Mouse (Mus musculus) right cerebral cortex, postnatal 10 days (tissue): ENCODE data around the gene G6pc2.

ENCODE experiments used
- DNase-seq, 2 experiments: peaks; one replicate each; pipeline ENCODE4 v3.0.0; 2021; ENCODE audit warnings: low spot score in 2 of 2

G6pc2 gene

DNA sequence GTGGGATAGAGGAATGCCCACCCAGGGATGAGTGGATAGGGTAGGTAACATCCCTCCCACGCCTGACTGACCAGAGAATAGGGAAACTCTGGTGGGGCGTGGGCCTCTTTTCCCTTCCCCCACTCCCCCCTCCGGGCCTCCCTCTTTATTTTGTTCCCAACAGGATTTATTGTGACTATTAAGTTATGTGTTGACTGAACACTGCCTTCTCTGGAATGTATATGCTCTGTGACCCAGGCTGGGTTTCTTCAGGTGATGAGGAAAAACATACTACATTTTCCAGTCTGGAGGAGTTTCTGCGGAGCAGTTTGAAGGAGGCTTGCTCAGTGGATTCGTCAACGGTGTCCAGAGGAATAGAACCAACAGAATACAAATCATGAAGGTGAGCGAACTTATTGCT lies at the start of gene G6pc2:
Gene G6pc2 (plus strand): TSS at position 301 of the 400 bp plus-strand sequence.
- DNase-seq = no peak

DNA sequence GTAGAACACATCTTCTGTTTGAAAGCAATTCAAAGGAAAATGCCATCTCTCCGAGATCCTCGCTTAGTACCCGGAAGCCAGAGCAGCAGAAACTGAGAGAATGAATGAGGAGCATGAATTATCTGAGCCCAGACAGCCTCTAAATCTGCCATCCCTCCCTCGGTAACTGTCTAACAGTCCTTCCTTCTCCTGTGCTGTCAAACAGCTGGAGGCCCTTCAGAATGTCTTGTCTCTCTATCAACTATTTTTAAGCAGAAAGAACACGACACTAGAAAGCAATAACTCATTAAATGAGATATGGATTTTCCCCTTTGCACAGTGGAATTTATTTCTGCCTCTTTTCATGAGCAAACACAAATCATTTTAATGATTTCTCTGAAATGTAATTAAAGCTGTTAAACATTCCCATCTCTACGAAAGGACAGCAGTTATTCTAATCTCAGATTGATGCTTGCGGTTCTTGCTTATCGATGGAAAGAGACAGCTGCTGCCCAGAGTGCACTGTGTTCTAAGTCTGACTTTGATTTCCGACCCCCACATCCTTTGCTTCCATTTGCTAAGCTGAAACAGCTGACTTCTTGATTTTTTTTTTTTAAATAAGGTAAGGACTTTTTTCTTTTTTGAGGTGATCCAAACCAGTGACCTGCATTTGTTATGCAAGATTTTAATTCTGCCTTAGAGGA lies 40.3 kb upstream of the G6pc2 start:
- DNase-seq = no peak

DNA sequence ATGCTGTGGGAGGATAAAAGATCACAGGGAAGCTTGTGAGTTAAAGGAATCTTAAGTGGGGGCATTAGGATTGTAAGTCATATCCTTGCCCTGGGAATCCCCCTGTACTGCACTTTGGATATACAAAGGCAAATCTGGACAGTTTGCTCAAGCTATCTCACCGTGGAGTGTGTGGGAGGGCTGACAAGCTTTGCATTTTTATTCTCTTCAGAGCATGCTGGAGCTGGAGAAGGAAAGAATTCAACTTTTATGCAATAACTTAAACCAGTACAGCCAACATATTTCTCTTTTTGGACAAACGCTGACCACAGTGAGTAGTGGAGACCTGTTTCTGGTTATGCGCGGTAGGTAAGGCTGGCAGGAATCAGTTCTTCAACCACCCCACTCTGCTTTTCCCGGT lies 35.6 kb upstream of the G6pc2 start:
- peak in 1 of 2 experiments; percentile 34 for DNase-seq

DNA sequence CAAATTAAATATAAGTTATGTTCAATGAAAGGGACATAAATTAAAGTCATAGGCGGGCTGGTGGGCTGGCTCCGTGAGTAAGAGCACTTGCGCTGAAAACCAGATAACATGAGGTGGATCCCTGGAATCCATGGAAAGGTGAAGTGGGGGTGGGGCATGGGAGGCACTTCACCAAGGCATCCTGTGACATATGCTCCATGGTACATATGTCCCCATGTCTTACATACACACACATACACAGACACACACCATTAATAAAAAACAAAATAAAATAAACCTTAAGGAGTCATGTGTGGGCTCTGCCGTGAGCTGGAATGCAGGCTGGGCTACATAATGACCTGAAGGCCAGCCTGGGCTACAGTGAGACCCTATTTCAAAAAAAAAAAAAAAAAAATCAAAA lies 31.2 kb upstream of the G6pc2 start:
- no peak for DNase-seq

DNA sequence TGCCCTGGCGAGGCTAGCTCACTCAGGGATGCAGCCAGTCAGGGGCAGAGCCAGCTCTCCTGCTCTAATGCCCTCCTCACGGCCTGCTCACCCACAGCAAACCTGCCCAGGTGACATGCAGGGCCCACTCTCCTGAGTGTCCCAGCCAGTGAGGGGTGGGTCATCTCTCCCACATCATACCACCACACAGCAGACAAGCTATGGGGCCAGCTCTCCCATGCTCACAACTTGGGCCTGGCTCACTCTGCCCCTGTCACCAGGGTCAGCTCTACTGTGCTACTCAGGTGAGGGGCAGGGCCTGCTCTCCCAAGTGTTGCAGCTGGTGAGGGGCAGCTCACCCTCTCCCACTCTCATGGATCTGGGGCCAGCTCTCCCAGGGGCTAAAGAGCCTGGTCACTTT lies 22.9 kb upstream of the G6pc2 start:
- no peak for DNase-seq

DNA sequence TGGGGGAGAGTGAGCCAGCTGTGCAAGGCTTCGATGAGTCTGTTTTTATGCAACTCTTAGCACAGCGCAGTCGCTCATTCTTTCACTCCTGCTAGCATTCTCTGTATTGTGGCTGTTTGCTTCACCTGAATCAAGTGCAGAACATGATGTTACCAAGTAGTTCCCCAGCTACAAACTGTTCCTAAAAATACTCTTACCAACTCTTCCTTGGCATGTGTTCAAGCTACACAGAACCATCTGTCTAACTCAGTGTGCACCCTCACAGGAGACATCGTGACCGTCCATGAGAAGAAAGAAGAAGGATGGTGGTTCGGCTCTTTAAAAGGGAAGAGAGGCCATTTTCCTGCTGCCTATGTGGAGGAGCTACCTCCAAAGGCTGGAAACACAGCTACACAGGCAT lies 22.1 kb upstream of the G6pc2 start:
- peak in 1 of 2 experiments; percentile 42 for DNase-seq

DNA sequence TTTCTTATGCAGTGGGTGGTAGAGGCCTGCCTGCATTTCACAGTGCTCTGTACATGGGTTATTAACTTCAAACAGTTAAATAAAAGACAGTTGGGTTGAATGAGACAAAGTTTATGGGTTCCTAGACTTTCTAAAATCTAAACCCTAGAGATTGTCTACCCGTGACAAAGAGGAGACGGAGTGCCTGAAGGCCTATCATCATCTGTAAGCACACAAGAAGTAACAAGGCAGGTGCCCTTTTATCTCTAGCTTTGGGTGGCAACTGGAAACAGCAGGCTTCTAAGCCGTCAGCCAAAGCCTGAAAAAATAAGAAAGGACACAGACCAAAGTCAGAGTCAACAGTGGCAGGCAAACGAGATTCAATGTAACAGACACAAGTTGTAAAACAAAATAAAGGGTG lies 21.7 kb upstream of the G6pc2 start:
- no peak for DNase-seq

DNA sequence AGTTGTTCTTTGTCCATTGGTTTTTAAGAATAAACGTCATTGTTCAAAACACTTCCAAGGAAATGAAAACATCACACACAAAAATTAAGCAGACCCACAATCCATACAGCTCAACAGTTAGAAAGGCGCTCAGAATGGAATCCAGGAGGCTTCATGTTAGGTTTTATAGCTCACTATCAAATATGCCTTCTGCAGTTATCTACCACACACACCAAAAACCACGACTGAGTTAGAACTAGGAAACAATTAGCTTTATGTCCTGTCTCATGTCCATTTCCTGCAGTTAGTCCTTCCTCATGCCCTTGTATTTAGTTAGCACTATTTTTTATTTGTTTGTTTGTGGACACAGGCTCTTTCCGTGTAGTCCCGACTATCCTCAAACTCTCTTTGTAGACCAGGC lies 19.8 kb upstream of the G6pc2 start:
- no peak for DNase-seq

DNA sequence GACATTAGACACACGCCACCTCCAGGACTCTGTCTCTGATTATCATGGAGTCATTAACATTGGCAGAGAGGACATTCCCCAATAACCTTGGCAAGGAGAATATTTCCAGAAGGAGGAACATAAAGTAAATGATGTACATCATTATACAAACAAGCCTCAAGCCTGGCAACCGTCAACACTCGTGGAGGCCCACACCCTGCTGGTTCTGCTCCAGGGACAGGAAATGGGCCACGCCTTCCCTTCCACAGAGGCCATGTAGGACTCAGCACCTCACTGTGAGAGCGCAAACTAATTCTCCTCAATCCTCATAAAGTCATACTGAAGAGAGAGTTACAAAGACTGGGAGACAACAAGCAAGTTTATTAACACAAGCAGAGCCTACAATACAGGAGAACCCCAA lies 17.3 kb upstream of the G6pc2 start:
- DNase-seq = no peak

DNA sequence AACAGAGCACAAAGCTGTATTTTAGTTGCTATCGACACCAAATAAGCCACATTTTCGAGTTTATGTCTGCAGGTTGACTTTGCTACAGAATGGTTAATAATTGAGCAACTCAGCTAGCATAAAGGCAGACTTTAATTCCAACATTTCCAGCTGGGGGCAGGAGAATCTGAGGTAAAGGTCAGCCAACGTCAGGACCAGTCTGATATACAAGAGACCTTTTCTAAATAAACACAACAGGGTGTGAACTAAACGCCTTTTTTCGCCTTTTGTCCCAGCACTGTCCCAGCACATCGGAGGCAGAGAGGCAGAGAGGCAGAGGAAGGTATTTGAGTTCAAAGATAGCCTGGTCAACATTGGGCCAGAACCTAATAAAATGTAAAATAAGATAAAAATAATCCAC lies 5.7 kb upstream of the G6pc2 start:
- no peak for DNase-seq

DNA sequence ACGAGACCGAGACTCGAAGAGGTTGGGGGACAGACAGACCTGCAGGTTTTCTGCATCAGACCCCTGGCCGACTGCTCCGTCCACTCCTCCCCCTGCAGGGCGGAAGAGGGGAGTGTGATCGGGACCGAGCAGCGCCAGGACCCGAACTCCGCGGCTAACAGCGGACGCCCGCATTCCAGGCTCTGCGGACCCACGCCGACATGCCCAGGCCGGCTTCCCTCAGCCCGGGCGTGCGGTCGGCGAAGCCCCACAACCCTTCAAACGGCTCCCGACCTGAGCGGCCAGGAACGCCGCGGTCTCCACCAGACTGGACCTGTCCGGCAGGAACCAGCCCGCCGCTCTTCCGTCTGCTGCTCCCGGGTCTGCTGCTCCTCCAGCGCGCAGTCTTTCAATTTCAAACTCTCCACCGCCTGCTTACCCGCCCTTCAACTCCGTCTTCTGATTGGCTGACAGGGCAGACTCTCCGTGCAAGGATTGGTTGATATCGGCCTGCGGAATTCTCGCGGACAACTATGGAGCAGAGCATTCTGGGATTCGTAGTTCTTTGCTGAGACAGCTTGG lies 5.0 kb upstream of the G6pc2 start, which contains the start of gene Spc25:
Gene Spc25 (minus strand): TSS at position 404 of the 561 bp plus-strand sequence.
- DNase-seq = peak; percentile 96 to 97

DNA sequence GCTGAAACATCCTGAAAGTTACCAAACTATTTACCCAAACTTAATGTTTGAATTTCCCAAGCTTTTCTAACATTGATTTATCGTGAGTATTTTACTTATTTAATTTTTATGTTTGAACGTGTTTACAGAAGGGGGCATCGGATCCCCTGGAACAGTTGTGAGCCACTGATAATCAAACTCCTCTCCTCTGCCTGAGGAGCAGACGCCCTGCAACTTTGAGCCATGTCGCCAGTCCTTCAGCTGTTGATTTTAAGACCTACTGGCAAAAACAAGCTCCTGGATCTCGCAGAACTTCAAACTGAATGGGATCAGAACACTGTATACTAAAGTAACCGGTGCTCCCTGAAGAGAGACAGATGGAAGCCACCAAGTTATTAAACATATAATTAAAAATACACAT lies 4.3 kb upstream of the G6pc2 start:
- DNase-seq = no peak

DNA sequence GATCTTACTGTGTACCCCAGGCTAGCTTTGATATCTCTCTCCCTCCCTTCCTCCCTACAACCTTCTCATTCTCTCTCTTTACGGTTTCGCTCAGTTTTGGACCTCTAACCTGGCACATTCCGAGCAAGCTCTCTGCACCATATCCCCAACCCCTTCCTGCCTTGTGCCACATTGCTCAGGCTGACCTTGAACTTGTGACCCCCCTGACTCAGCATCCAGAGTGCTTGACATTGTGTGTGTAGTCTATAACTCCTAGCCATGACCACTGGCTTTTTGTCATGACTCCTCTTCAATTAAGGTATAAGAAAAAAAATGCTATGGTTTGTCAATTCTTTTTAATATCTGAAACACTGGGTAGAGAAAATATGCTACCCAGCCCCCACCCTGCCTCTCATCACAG lies 1.2 kb upstream of the G6pc2 start:
- no peak for DNase-seq

DNA sequence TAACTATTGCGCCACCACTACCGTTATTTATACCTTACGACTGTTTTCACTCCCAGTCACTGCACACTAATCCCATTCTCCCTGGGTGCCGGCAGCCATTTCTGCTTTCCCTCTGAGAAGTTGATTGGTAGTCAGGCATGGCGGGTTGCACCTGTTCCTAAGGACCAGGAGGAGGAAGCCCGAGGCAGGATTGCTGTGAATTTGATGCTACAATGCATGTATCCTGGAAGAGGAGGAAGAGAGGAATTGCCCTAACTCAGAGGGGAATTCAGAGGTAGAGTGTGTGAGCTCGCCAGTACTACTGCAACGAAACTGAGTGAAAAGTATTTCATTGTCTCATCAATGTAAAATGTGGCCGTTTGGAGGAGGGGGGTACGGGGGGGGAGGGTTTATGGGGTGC lies 1.8 kb downstream of the G6pc2 start:
- DNase-seq = no peak

DNA sequence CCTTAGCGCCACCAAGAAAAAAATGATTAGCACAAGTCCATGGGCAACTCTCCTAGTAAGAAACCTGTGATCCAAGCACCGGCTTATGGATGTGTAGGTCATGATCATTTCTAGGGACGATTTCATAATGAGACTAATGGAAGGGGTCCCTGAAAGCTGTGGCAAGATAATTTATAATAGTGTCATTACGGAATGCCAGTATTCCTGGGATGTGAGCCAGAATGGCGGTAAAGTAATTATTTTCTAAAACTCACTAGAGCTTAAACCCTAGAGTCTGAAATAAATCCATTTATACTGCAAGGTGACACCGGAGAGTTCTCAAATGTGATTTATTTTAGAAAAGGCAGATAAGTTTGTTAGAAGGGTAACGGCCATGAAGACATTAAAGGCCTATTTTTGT lies 4.4 kb downstream of the G6pc2 start:
- no peak for DNase-seq

DNA sequence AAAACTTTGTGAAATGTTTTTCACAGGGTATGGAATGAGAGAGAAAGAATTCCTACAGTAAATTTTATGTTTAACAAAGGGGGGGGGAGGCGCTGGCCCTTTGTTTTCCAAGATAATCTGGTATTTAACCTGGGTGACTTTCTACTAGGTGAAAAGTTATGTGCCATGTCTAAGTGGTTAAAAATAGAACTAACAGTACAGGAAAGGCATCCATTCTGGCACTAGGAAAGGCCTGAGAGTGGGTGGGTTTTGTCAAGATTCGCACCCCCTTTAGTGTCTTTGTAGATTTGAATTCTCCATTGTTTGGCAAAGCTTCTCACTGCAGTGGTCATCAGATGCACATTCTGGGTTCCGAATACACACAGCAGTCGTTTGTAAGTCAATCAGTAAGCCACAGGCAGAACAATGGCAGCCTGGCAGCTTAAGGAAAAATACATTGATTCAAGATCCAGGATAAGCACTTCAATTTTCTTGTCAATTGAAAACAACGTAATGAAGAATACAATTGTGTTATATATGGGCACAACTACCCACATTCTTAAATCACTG lies 11.1 kb downstream of the G6pc2 start:
- no peak for DNase-seq

DNA sequence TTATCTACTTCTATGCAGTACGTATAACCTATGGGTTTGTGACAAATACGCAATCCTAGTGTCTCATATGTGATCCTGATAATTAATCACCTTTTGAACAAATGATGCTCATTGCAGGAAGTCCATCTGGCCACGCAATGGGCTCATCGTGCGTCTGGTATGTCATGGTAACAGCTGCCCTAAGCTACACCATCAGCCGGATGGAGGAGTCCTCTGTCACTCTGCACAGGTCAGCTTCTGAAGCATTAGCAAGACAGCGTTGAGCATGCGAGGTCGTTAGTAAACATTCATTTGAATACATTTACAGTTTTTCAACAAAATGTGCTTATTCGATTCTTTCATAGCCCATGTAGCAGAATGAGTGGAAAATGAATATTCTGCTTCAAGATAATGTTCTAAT lies 11.9 kb downstream of the G6pc2 start:
- DNase-seq = no peak

DNA sequence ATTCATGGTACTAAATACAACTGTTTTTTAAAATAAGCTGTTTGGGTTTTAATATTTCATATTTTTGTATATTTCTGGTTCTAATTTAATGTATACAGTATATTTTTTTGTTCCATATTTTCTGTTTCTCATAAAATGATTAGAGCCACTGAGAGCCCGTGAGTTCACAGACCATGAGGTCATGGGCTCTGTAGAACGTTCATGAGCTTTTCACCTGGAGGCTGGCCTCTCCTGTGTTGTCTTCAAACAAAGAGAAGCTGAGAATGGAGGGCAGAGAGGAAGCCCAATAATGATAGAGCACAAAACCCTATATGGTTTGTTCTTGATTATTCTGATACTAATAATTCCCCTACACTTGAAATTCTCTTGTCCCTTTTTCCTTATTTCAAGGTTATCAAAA lies 13.9 kb downstream of the G6pc2 start:
- DNase-seq = no peak

DNA sequence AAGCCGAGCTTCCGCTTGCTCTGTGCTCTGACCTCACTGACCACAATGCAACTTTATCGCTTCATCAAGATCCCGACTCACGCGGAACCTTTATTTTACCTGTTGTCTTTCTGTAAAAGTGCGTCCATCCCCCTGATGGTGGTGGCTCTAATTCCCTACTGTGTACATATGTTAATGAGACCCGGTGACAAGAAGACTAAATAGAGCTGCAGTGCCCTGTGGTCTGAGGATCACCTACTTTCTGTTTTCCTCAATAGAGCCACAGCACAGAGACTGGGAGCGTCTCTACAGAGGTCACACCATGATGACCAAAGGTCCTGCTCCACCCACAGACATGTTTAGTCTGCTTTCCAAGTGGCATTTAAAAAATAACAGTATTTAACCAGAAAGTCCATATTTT lies 16.0 kb downstream of the G6pc2 start:
- DNase-seq = no peak

DNA sequence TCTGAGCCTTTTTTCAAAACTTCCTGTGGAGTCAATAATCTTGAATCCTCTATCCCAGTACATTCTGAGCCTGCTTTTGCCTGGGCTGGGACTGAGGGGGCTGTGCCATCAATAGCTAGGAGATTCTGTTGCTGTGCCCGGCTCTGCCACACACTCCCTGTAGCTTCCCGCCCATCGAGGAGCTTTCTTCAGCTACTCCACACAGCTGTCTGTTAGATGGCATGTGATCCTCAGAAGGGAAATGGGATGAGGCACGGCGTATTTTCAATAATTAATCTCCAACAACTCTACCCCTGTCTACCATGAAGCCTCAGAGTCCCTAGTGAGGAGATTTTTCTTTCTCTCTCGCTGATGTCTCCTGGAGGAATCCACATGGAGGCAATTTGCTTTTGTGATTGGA lies 17.8 kb downstream of the G6pc2 start:
- DNase-seq = no peak

DNA sequence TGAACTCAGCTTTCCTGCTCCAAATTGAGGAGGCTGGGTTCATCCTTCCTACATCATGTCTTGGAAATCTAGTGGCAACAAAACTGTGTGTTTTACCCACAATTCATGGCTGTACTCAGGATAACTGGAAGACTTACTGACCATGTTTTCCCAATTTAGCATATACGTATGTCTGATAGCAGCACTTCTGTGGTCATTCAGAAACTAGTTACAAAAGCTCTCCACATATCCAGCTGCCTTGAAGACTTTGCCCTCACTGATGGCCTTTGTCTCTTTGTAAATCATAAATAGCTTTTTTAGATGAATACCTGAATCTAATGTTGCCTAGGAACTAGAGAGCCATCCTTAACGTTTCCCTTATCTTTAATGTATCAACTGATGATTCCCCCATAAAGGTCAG lies 19.3 kb downstream of the G6pc2 start:
- no peak for DNase-seq

DNA sequence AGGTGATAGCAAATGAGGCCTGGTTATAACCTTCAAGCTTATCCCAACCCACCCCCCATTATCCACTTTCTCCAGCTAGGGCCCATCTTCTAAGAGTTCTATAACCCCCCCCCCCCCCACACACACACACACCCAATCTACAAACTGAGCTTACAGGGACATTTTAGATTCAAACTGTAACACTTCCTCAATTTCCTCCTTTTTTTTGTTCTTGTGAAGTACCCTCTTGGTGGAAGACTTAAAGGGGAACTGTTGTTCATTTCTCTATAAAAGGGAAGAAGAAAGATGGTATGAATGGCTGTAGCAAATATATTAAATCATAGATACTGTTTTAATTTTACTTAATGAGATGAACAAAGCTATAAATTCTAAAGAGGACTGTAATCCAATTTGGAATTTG lies 21.2 kb downstream of the G6pc2 start:
- no peak for DNase-seq

DNA sequence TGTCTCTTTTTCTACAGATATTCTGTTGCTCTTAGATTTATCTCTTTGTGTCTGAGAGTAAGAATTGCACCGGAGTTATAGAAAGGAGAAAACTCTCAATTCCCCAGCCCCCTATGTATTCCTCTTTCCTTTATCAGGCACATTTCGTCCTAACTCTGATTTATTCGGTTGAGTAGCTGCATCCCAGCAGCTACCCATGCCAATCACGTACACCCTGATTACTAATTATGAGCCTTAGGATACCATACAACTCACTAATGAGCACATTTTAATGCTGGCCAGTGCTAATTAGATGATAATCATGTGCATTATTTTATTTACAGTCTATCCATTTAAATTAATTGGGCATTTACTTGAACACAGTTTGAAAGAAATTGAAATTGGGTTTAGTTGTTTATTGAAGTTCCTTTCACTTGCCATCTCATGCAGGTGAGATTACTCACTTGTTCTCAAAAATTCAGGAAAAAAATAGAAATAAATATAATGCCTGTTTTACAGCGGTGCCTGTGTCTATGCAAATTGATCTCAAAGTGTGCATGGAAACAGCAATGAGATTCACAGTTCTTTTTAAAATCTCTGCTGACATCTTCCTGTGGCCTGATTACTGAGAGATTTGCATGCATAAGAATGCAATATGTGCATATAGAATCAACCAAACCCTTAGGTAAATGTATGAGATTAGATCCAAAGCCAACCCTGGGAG lies 24.3 kb downstream of the G6pc2 start:
- no peak for DNase-seq
